Mouse (Mus musculus) intestine, embryonic 14.5 days (tissue): Measurements from ENCODE around the gene Aak1. TPM values are rescaled to one million over a fixed set of nuclear protein-coding genes. Genes with fewer than 3 reads are reported as not detected.

Source experiments
- ATAC-seq: fragments of 200-750 bp; cut with Nextera tagmentation; replicated peaks from 2 replicates; pipeline ENCODE4 v1.8.0; 2017; ENCODE audit warnings: low read depth, moderate number of reproducible peaks, moderate TSS enrichment, moderate library complexity; ENCODE audit not compliant: low FRiP score, low TSS enrichment
- DNase-seq: peaks from one replicate; pipeline ENCODE4 v3.0.0-alpha.2; 2018; ENCODE audit warnings: low spot score
- H3K27ac ChIP-seq: fragments of 300-500 bp; sonication (generic); 2 replicates; pipeline ENCODE4 v1.5.1; 2014; ENCODE audit warnings: low read depth, mild to moderate bottlenecking, control low read depth
- H3K27me3 ChIP-seq: fragments of 300-500 bp; sonication (generic); replicated peaks from 2 replicates; pipeline ENCODE4 v1.6.1; 2014; ENCODE audit warnings: low read length, control low read depth; ENCODE audit not compliant: control insufficient read depth, insufficient read depth
- H3K36me3 ChIP-seq: fragments of 300-500 bp; sonication (generic); 2 replicates; pipeline ENCODE4 v1.6.1; 2014; ENCODE audit warnings: low read length, control low read depth; ENCODE audit not compliant: control insufficient read depth, insufficient read depth
- H3K4me1 ChIP-seq: fragments of 300-500 bp; sonication (generic); replicated peaks from 2 replicates; pipeline ENCODE4 v1.6.1; 2014; ENCODE audit warnings: low read length, control low read depth, mixed read lengths; ENCODE audit not compliant: control insufficient read depth, insufficient read depth
- H3K4me2 ChIP-seq: fragments of 300-500 bp; sonication (generic); 2 replicates; pipeline ENCODE4 v1.6.1; 2014; ENCODE audit warnings: low read length
- H3K4me3 ChIP-seq: fragments of 300-500 bp; sonication (generic); 2 replicates; pipeline ENCODE4 v1.5.1; 2014; ENCODE audit warnings: low read depth, low read length, control low read depth, mixed read lengths
- H3K9ac ChIP-seq: fragments of 300-500 bp; sonication (generic); 2 replicates; pipeline ENCODE4 v1.6.1; 2014; ENCODE audit warnings: mild to moderate bottlenecking, low read length
- H3K9me3 ChIP-seq: fragments of 300-500 bp; sonication (generic); 2 replicates; pipeline ENCODE4 v1.6.1; 2016; ENCODE audit warnings: low read length, control low read depth; ENCODE audit not compliant: control insufficient read depth
- WGBS: fragments of 180-500 bp; shearing (Covaris S2); extraction: QIAGEN DNeasy Blood & Tissue Kit; methylation state at CpG from one replicate; pipeline ENCODE4 v1.1.7; 2014; 5-methylcytosine and 5-hydroxymethylcytosine counted together
- polyA plus RNA-seq: library from polyadenylated mRNA; unstranded; fragments of >200 nt; fragmentation: Nextera tagmentation; extraction: Ambion mirVana; gene quantifications from 2 replicates; pipeline ENCODE4 v1.2.1, GENCODE M21; 2014

Gene Aak1
- polyA plus RNA-seq, 1 experiment from 2014 or later: 14.0 TPM

DNA sequence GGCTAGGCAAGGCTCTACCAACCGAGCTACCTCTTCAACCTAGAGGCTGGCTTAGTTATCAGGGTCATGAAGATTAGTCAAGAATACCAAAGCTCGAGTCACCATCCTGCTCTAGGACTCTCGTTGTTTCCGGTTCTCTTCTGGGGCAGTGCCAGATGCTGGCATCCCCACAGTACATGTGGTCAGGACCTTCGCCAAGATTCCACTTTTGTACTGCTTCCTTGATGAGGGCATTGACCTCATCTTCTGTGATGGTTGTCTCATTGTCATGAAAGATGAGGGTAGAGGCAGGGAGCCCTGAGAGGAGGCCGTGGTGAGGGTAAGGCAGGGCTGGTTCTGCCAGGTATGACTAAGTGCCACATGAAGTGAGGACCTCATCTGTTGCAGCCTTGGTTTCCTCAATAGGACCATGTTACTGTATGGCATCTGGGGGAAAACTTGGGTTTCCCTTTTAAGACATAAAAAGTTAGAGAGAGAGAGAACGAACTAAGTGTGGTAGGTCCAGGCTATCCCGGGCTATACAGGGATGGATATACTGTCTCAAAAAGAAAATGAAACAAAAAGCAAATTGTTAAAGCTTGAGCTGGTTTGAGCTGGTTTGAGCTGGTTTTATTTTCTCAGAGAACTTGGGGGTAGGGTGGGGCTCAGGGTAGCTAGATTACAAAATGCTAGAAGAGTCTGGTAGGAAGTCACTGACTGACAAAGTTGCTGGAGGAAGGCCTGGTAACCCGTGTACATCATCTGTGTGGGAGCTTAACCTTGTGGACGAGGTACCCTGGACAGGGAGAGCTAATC, 188.7 kb downstream of the Aak1 start:
- Histone ChIP-seq H3K27ac (no peak overlapping the region), H3K4me3 (no peak overlapping the region), H3K4me2 (no peak overlapping the region), H3K9ac (no peak overlapping the region), H3K9me3 (no peaks in the 10 kb centered on the region), H3K36me3 (no peaks in the 10 kb centered on the region), H3K27me3 (no peaks in the 10 kb centered on the region), H3K4me1 (no peaks in the 10 kb centered on the region)
- WGBS: 86% methylated on average over 10 of the region's 10 CpGs
- DNase-seq (no peak), ATAC-seq (no peak)

GRCm38 (mm10) chr6:87039161-87039560, 189.8 kb downstream of the Aak1 start:
- Histone ChIP-seq H3K9ac (no peak overlapping the region), H3K36me3 (no peaks in the 10 kb centered on the region), H3K27ac (no peak overlapping the region), H3K4me3 (no peak overlapping the region), H3K4me2 (no peak overlapping the region), H3K9me3 (no peaks in the 10 kb centered on the region), H3K4me1 (peaks cover 8% of the 10 kb centered on the region), H3K27me3 (no peaks in the 10 kb centered on the region)
- no peak for DNase-seq
- 56% methylated on average over 8 of the region's 8 CpGs for WGBS
- no peak for ATAC-seq

GRCm38 (mm10) chr6:87040971-87041370, 191.7 kb downstream of the Aak1 start:
- Histone ChIP-seq H3K9ac (no peak overlapping the region), H3K27me3 (no peaks in the 10 kb centered on the region), H3K4me2 (no peak overlapping the region), H3K36me3 (no peaks in the 10 kb centered on the region), H3K27ac (peak overlapping the region; percentile 97; the same call in 1 of the 2 replicates), H3K4me3 (no peak overlapping the region), H3K9me3 (no peaks in the 10 kb centered on the region), H3K4me1 (peaks cover 16% of the 10 kb centered on the region)
- ATAC-seq (no peak), DNase-seq (no peak)
- 83% methylated on average over 4 of the region's 4 CpGs for WGBS

- Histone ChIP-seq H3K9ac (no peak overlapping the region), H3K27me3 (no peaks in the 10 kb centered on the region), H3K9me3 (no peaks in the 10 kb centered on the region), H3K4me2 (peak overlapping the region; percentile 68), H3K4me3 (no peak overlapping the region), H3K36me3 (no peaks in the 10 kb centered on the region), H3K4me1 (peaks cover 16% of the 10 kb centered on the region), H3K27ac (peak overlapping the region; percentile 97)
- no peak for DNase-seq
- ATAC-seq: no peak
- 89% methylated on average over 7 of the region's 7 CpGs for WGBS
These were observed 192.1 kb downstream of the Aak1 start for GRCm38 (mm10) chr6:87041431-87041830.

- DNase-seq (no peak), ATAC-seq (peak; percentile 15; the same call in 1 of the 2 replicates)
- Histone ChIP-seq H3K4me2 (peak overlapping the region; percentile 68), H3K9ac (peak overlapping the region; percentile 86), H3K27ac (peak overlapping the region; percentile 97), H3K4me3 (peak overlapping the region; percentile 90), H3K27me3 (no peaks in the 10 kb centered on the region), H3K36me3 (no peaks in the 10 kb centered on the region), H3K4me1 (peaks cover 16% of the 10 kb centered on the region), H3K9me3 (no peaks in the 10 kb centered on the region)
- WGBS: 0% methylated on average over 11 of the region's 11 CpGs
These were observed 192.7 kb downstream of the Aak1 start for GRCm38 (mm10) chr6:87042004-87042336.

- under 1% methylated on average over 66 of the region's 68 CpGs for WGBS
- H3K4me1 ChIP-seq: peaks cover 16% of the 10 kb centered on the region
- H3K36me3 ChIP-seq: peaks cover 3% of the 10 kb centered on the region; the same call in 1 of the 2 replicates
- DNase-seq (peak; percentile 93), ATAC-seq (peak; percentile 95)
- peak within 1 kb of the TSS; percentile 86 for H3K9ac ChIP-seq
- peak within 1 kb of the TSS; percentile 90 for H3K4me3 ChIP-seq
- H3K27me3 ChIP-seq: no peaks in the 10 kb centered on the region
- H3K4me2 ChIP-seq: peak within 1 kb of the TSS; percentile 71
- H3K27ac ChIP-seq: peak within 1 kb of the TSS; percentile 97
- no peaks in the 10 kb centered on the region for H3K9me3 ChIP-seq
These were observed 193.2 kb downstream of the Aak1 start, which contains the start of gene Gfpt1 for GRCm38 (mm10) chr6:87042337-87043130. Gfpt1 (plus strand) TSS chr6:87042846.

DNA sequence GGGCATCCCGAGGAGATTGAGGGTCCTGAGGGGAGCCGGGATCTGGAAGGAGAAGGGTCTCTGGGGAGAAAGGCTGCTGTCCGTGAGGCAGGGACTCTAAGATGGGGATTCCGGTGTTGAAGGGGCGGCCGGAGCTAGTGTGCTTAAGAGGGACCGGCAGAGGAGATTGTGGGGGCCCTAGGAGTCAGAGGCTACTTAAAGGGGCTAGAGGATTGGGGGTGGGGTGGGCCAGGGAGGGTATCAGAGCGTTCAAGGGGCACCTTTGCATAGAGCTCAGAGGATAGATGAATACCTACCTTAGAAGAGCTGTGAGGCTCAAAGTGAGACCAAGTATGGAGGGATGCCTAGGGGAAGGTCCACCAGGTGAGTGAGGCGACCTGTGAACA, 193.8 kb downstream of the Aak1 start:
- H3K4me3 ChIP-seq: peak overlapping the region; percentile 90
- peak; percentile 9 for ATAC-seq
- H3K4me1 ChIP-seq: peaks cover 16% of the 10 kb centered on the region
- H3K27me3 ChIP-seq: no peaks in the 10 kb centered on the region
- peaks cover 9% of the 10 kb centered on the region for H3K36me3 ChIP-seq
- H3K9me3 ChIP-seq: no peaks in the 10 kb centered on the region
- H3K9ac ChIP-seq: peak overlapping the region; percentile 86
- WGBS: 1% methylated on average over 9 of the region's 9 CpGs
- H3K4me2 ChIP-seq: peak overlapping the region; percentile 71
- peak; percentile 64 for DNase-seq
- peak overlapping the region; percentile 97 for H3K27ac ChIP-seq

DNA sequence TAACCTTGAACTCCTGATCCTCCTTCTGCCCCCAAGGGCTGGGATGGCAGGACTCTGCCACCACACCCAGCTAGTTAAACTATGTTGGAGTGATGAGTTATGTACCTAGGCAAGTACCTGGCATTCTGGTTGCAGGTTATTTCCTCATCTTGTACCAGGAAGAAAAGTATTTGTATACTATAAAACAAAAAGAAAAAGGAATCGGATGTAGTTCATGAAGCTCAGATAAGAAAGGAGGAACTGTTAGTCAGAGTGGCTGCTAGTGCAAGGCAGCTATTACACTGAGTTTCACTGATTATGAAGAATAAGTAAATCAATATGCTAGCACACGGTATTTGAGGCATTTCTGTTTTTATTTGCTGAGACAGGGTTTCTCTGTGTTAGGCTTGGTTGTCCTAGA, 195.6 kb downstream of the Aak1 start:
- H3K9ac ChIP-seq: no peak overlapping the region
- H3K36me3 ChIP-seq: peaks cover 16% of the 10 kb centered on the region
- no peak overlapping the region for H3K4me3 ChIP-seq
- ATAC-seq: no peak
- no peaks in the 10 kb centered on the region for H3K9me3 ChIP-seq
- H3K27me3 ChIP-seq: no peaks in the 10 kb centered on the region
- H3K27ac ChIP-seq: no peak overlapping the region
- no peak for DNase-seq
- H3K4me2 ChIP-seq: 0 out of 2 replicates have a peak overlapping the region, but pooled peaks have one; percentile 8
- peaks cover 16% of the 10 kb centered on the region for H3K4me1 ChIP-seq
- WGBS: 84% methylated on average over 2 of the region's 2 CpGs
